Mouse (Mus musculus): Measurements from ENCODE around the gene AI597479.
A peak's percentile ranks its signal among the peaks of the same experiment; 100 is the strongest.

Gene AI597479

GRCm38 (mm10) chr1:43163084-43163466 is 64.6 kb downstream of the AI597479 start:
- peak in 1 of 2 experiments; percentile 32 for DNase-seq

GRCm38 (mm10) chr1:43163467-43164418 is 65.2 kb downstream of the AI597479 start:
- DNase-seq = peak; percentile 84 to 85

GRCm38 (mm10) chr1:43164582-43164981 is 66.1 kb downstream of the AI597479 start:
- no peak for DNase-seq
